Mouse (Mus musculus): Measurements from ENCODE around the gene 4931414P19Rik.

- TF ChIP-seq POLR2A (IDR thresholded peaks at IDR 0.05; ENCODE audit: control insufficient read depth, low read depth, low read length) (no peak), CTCF (IDR thresholded peaks at IDR 0.05; ENCODE audit: control insufficient read depth, insufficient read depth, insufficient replicate concordance, low read depth, low read length) (no peak)
Observed at GRCm38 (mm10) chr14:54651556-54651955, 45.8 kb upstream of the 4931414P19Rik start.

Data from testis, adult 2 months (tissue).